Mouse (Mus musculus): ENCODE data around the gene Acsf2. TPM values are rescaled to one million over a fixed set of nuclear protein-coding genes. Genes with fewer than 3 reads are reported as not detected.

The Acsf2 gene
- polyA plus RNA-seq, 1 experiment from 2014 or later, result 3.1 TPM

DNA sequence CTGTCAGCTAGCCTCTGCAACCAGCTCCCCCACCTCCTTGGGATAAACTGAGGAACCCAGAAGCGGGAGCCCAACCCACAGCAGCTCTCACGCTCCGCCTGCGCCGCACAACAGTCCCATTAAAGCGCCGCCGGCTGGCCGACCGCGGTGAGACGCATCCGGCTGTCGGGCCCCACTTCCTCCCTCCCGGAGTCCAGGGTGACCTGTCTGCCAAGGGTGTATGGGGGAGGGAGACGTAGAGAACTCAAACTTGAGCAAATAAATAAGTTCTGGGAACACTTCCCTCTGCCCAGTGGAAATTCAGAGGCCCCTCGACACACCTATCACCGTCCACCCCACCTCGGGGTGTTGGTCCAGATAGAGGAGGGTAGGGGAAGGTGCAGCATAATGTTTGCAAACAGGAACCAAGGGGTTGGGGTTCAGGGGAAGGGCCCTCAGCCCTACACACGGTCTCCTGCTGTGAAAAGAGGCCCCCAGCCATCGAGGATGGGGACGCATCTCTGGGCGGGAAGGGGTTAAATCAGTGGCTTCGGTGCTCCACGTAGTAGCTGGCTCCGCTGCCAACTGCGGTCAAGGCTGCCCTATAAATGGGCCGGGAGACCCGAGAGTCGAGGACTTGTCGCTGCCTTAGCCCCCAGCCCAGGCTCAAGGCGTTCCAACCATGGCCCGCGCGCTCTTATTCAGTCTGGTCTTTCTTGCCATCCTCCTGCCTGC is 37.1 kb downstream of the Acsf2 start, which contains the start of gene Chad:
Chad (plus strand) TSS at position 611 of the 714 bp plus-strand sequence.
- Histone ChIP-seq H3K27me3 (replicated peaks) (peaks cover 42% of the 10 kb centered on the region), H3K27ac (replicated peaks) (no peak within 1 kb of the TSS), H3K4me2 (peak within 1 kb of the TSS; percentile 73), H3K9me3 (no peaks in the 10 kb centered on the region), H3K4me3 (peak within 1 kb of the TSS; percentile 44), H3K36me3 (peaks cover 9% of the 10 kb centered on the region; the same call in 1 of the 2 replicates), H3K4me1 (peaks cover 15% of the 10 kb centered on the region), H3K9ac (peak within 1 kb of the TSS; percentile 75)
- no peak for ATAC-seq (ENCODE audit: extremely low read depth, insufficient number of reproducible peaks, low FRiP score, low TSS enrichment)
- 3% methylated on average over 35 of the region's 35 CpGs for WGBS

DNA sequence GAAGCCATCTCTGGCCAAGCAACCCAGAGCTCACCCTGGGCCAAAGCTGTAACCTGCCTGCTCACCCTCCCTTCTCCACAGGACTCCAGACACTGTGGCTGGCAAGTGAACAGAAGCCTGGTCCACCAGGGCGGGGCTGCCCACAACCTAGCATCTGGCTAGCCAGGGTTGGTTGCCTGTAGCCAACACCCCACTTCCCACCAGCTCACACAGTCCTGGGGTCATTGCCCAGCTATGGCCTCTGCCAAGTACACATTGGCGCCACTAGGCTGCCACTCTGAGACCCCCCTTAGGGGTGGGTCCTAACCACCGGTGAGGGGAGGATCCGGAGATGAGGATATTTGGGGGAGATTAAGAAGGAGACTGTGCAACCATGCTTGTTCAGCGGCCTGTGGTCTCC is 37.9 kb downstream of the Acsf2 start:
- H3K4me3 ChIP-seq, result peak overlapping the region; percentile 44

DNA sequence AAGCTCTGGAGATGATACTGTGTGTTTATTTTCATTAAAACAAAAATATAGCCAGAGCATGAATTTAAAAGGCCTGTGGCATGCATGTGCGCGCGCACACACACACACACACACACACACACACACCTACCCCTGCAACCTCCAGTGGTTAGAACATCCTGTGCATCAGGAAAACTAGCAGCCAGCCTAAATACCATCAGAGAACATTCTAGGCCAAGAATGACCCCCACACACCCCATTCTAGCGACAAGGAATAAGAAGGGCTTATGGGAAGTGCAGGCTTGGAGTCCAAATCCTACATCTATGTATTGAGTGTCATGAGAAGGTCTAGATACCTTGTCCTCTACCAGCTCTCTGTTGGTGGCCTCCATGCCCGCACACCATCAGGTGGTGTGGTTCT is 38.3 kb downstream of the Acsf2 start:
- Histone ChIP-seq H3K9me3 (no peaks in the 10 kb centered on the region), H3K4me1 (peaks cover 15% of the 10 kb centered on the region), H3K27me3 (replicated peaks) (peaks cover 40% of the 10 kb centered on the region), H3K27ac (replicated peaks) (no peak overlapping the region), H3K36me3 (peaks cover 9% of the 10 kb centered on the region; the same call in 1 of the 2 replicates), H3K4me3 (no peak overlapping the region), H3K4me2 (no peak overlapping the region), H3K9ac (no peak overlapping the region)
- 90% methylated on average over 5 of the region's 5 CpGs for WGBS
- ATAC-seq (ENCODE audit: extremely low read depth, insufficient number of reproducible peaks, low FRiP score, low TSS enrichment), result no peak

More for the DNA sequence above, 37.9 kb downstream of the Acsf2 start:
- Histone ChIP-seq H3K9ac (peak overlapping the region; percentile 75), H3K27ac (replicated peaks) (no peak overlapping the region), H3K4me2 (peak overlapping the region; percentile 73), H3K4me1 (peaks cover 15% of the 10 kb centered on the region), H3K9me3 (no peaks in the 10 kb centered on the region), H3K36me3 (peaks cover 7% of the 10 kb centered on the region; the same call in 1 of the 2 replicates), H3K27me3 (replicated peaks) (peaks cover 42% of the 10 kb centered on the region)
- ATAC-seq (ENCODE audit: extremely low read depth, insufficient number of reproducible peaks, low FRiP score, low TSS enrichment), result no peak
- WGBS, result 41% methylated on average over 5 of the region's 5 CpGs

DNA sequence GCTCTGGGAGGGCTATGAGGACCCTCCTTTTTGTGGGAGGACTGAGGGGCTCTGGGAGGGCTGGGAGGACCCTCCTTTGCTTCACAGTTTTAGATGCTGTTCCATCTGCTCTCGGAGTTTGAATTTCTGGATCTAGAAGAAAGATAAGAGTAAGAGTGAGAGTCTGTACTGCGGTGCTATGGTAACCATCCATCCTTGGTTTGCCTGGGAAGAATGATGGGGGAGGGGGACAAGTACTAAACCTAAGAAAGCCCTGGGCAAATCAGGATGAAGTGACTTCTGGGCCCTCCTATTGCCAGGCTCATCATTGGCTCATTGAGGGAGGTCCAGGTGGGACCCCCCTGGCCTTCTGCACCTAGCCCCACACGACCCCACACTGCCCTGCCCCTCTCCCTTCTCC is 43.4 kb downstream of the Acsf2 start:
- no peaks in the 10 kb centered on the region for H3K4me1 ChIP-seq
- no peak for ATAC-seq (ENCODE audit: extremely low read depth, insufficient number of reproducible peaks, low FRiP score, low TSS enrichment)
- H3K4me2 ChIP-seq, result no peak overlapping the region
- no peak overlapping the region for H3K4me3 ChIP-seq
- no peaks in the 10 kb centered on the region for H3K9me3 ChIP-seq
- WGBS, result 56% methylated on average over 3 of the region's 3 CpGs
- H3K9ac ChIP-seq, result no peak overlapping the region
- peaks cover 9% of the 10 kb centered on the region; the same call in 1 of the 2 replicates for H3K36me3 ChIP-seq
- no peak overlapping the region for H3K27ac ChIP-seq (replicated peaks)
- H3K27me3 ChIP-seq (replicated peaks), result 0 out of 2 replicates have a peak, but pooled peaks cover 3% of the 10 kb centered on the region

DNA sequence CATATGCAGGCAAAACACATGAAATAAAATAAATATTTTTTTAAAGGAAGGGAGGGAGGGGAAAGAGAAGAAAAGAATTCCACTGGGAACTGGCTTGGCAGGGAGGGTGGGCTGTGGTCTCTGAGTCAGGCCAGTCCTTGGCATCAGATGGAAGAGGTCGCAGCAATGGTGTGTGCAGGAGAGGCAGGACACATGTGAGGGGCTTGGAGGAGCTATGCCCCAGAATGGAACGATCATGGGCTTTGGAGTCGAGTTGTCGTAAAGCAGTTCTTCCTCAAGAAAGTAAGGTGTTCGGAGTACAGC is 51.3 kb downstream of the Acsf2 start:
- Histone ChIP-seq H3K27me3 (replicated peaks) (no peaks in the 10 kb centered on the region), H3K4me1 (peaks cover 13% of the 10 kb centered on the region), H3K9ac (no peak overlapping the region), H3K9me3 (0 out of 2 replicates have a peak, but pooled peaks cover 4% of the 10 kb centered on the region), H3K4me2 (no peak overlapping the region), H3K36me3 (peaks cover 5% of the 10 kb centered on the region; the same call in 1 of the 2 replicates), H3K4me3 (no peak overlapping the region), H3K27ac (replicated peaks) (no peak overlapping the region)
- no peak for ATAC-seq (ENCODE audit: extremely low read depth, insufficient number of reproducible peaks, low FRiP score, low TSS enrichment)
- WGBS, result 88% methylated on average over 5 of the region's 5 CpGs

DNA sequence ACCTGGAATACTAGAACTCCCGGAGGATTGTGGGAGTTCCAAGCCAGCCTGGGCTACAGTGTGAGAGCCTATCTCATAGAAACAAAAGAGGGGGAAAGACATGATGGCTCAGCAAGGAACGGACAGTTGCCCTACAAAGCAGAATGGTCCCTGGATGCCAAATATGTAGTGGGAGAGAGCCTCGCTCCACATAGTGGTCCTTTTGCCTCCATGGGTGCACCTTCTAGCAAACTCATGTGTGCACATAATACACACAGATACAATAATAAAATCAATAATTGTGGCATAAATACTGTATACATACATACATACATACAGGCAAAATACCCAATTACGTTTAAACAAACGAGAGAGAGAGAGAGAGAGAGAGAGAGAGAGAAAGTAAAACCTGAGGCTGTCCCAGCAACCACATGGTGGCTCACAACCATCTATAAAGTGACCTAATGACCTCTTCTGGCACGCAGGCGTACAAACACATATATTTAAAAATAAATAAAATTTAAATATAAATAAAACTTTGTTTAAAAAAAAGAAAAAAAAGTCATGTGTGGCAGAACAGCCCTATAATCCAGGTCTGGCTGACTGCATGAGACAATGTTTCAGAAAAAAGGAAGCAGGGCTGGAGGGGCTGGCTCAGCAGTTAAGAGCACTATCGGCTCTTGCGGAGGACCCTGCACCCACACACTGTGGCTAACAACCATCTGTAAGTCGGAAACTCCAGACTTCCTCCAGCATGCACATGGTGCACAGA is 51.8 kb downstream of the Acsf2 start:
- peak overlapping the region; percentile 82; the same call in 1 of the 2 replicates for H3K9ac ChIP-seq
- H3K4me1 ChIP-seq, result peaks cover 14% of the 10 kb centered on the region
- no peak for ATAC-seq (ENCODE audit: extremely low read depth, insufficient number of reproducible peaks, low FRiP score, low TSS enrichment)

DNA sequence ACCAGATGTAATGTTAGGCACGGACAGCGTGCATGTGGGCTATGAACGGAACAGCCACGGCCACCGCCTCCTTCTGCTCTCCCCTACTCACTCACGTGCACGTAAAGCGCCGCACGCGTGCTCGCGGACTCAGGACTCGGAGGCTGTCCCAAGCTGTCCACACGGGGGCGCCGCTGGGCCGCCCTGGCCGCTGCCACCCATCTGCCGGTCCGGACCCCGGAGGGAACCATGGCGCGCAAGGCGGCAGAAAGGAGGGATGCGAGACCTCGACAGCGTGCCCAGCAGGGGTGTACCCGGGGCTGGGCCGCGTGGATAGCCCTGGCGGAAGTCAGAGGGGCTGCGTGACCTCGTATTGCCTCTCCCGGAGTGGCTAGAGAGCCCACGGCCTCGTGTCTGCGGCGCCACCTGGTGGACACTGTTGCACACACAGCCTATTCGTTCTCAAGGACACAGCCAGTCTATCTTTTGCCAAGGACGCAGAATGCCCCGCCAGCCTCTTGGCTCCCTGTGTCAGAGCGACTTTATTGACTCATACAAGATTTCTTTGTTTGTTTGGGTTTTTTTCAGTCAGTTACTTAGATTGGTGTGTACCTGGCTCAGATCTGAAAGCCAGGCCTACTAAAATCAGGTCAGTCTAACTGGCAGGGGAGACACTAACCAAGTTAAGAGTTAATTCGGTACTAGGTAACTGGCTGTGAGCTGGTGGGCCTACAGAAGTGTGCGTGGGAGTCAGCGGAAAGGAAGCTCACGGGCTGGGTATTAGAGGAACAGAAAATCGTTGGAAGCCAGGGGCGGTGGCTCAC is 52.6 kb downstream of the Acsf2 start, which contains the start of gene Rsad1:
Rsad1 (minus strand) TSS at position 368 of the 803 bp plus-strand sequence.
- WGBS, result 3% methylated on average over 49 of the region's 49 CpGs
- peak within 1 kb of the TSS; percentile 90 for H3K4me2 ChIP-seq
- H3K4me1 ChIP-seq, result peaks cover 22% of the 10 kb centered on the region
- peak; percentile 73 for ATAC-seq (ENCODE audit: extremely low read depth, insufficient number of reproducible peaks, low FRiP score, low TSS enrichment)
- 0 out of 2 replicates have a peak, but pooled peaks cover 4% of the 10 kb centered on the region for H3K9me3 ChIP-seq
- peaks cover 5% of the 10 kb centered on the region; the same call in 1 of the 2 replicates for H3K36me3 ChIP-seq
- H3K9ac ChIP-seq, result peak within 1 kb of the TSS; percentile 82
- H3K27ac ChIP-seq (replicated peaks), result peak within 1 kb of the TSS; percentile 85
- no peaks in the 10 kb centered on the region for H3K27me3 ChIP-seq (replicated peaks)
- H3K4me3 ChIP-seq, result peak within 1 kb of the TSS; percentile 62

More for the DNA sequence above, 51.8 kb downstream of the Acsf2 start:
- Histone ChIP-seq H3K27ac (replicated peaks) (peak overlapping the region; percentile 85), H3K36me3 (peaks cover 5% of the 10 kb centered on the region; the same call in 1 of the 2 replicates), H3K4me3 (no peak overlapping the region), H3K9me3 (0 out of 2 replicates have a peak, but pooled peaks cover 4% of the 10 kb centered on the region), H3K27me3 (replicated peaks) (no peaks in the 10 kb centered on the region), H3K4me2 (peak overlapping the region; percentile 90)
- WGBS, result 67% methylated on average over 10 of the region's 10 CpGs

DNA sequence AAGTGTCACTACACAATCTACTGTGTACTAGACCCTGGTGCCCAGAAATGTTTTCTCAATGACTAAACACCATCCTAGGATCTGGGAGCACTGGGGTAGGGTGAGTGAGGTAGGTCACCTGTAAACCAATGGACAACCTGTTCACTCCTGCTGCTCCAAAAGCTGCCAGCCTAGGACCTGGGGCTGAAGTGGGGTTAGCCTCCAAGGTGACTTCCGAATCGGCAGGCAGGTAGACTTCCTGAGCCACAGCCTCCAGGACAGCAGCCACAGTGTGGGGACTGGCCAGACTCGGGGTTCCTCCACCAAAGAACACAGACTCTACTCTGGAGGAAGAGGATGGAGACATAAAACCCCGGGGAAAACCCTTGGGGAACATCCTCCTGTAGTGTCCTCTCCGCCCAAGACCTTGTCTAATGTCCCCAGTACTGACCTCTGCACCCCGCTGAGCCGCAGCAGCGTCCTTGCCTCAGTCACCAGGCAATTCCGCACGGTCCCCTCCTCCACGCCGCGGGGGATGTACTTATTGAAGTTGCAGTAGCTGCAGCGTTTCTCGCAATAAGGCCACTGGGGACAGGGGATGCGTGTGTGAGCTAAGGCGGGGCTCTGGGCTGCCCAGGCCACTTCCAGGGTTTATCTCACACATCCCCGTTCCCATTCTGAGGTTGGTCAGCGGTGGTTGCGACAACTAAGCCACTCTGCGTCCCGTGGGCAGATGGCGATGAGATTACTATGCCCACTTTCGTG is 53.5 kb downstream of the Acsf2 start:
- peaks cover 9% of the 10 kb centered on the region for H3K36me3 ChIP-seq
- 9% methylated on average over 24 of the region's 24 CpGs for WGBS
- no peaks in the 10 kb centered on the region for H3K27me3 ChIP-seq (replicated peaks)
- H3K9ac ChIP-seq, result peak overlapping the region; percentile 82
- H3K4me2 ChIP-seq, result peak overlapping the region; percentile 90
- 0 out of 2 replicates have a peak, but pooled peaks cover 4% of the 10 kb centered on the region for H3K9me3 ChIP-seq
- H3K4me3 ChIP-seq, result peak overlapping the region; percentile 62
- peak overlapping the region; percentile 85 for H3K27ac ChIP-seq (replicated peaks)
- peak; percentile 16; the same call in 1 of the 2 replicates for ATAC-seq (ENCODE audit: extremely low read depth, insufficient number of reproducible peaks, low FRiP score, low TSS enrichment)
- peaks cover 26% of the 10 kb centered on the region for H3K4me1 ChIP-seq

DNA sequence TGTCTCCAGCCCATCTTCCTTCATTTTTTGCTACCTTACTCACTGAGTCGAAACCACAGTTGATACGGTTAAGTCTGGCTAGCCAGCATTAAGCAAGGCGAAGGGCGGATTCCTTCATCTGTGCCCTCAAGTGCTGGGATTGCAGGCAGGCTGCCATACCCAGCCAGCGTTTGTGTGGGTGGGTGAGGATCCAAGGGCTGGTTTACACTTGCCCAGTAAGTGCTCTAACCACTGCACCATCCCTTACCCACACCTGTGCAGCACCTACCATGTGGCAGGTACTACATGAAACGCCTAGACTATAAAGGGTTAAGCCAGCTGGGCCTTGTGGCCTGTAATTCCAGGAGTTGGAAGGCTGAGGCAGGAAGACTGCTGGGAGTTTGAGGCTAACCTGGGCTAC is 54.4 kb downstream of the Acsf2 start:
- H3K9ac ChIP-seq, result no peak overlapping the region
- no peak for ATAC-seq (ENCODE audit: extremely low read depth, insufficient number of reproducible peaks, low FRiP score, low TSS enrichment)
- H3K4me1 ChIP-seq, result peaks cover 26% of the 10 kb centered on the region
- 90% methylated on average over 6 of the region's 6 CpGs for WGBS
- H3K9me3 ChIP-seq, result 0 out of 2 replicates have a peak, but pooled peaks cover 4% of the 10 kb centered on the region
- H3K4me3 ChIP-seq, result no peak overlapping the region
- no peaks in the 10 kb centered on the region for H3K27me3 ChIP-seq (replicated peaks)
- no peak overlapping the region for H3K4me2 ChIP-seq
- H3K36me3 ChIP-seq, result peaks cover 16% of the 10 kb centered on the region
- H3K27ac ChIP-seq (replicated peaks), result no peak overlapping the region

DNA sequence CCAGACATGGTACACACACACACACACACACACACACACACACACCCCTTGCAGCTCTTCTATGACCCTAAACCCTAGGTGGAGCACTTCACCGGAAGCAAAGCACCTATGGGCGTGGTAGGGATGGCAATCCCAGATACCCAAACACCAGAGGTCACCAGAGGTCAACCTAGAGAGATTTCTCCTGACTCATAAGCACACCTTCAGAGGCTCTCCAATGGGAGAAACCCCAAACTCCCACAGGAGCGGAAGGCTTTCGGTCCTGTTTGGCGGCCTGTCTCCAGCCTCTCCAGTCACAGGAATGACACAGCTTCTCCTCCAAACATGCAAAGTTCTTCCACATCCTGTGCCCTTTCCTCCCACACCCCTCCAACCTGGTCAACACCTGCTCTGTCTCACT is 55.3 kb downstream of the Acsf2 start:
- H3K27me3 ChIP-seq (replicated peaks), result no peaks in the 10 kb centered on the region
- H3K9me3 ChIP-seq, result no peaks in the 10 kb centered on the region
- H3K4me3 ChIP-seq, result no peak overlapping the region
- ATAC-seq (ENCODE audit: extremely low read depth, insufficient number of reproducible peaks, low FRiP score, low TSS enrichment), result no peak
- H3K4me1 ChIP-seq, result peaks cover 26% of the 10 kb centered on the region
- no peak overlapping the region for H3K9ac ChIP-seq
- peaks cover 20% of the 10 kb centered on the region for H3K36me3 ChIP-seq
- no peak overlapping the region for H3K27ac ChIP-seq (replicated peaks)
- H3K4me2 ChIP-seq, result no peak overlapping the region
- WGBS, result 94% methylated on average over 5 of the region's 5 CpGs

Data from heart, embryonic 13.5 days (tissue).